Mouse (Mus musculus) liver, adult 2 months (tissue): ENCODE results near the gene Sema6b.

Source experiments
- CTCF ChIP-seq: fragments of 200-500 bp; IDR thresholded peaks from 2 replicates; pipeline ENCODE4 v1.5.1; 2011; ENCODE audit warnings: low read depth, low read length, control low read depth
- POLR2A ChIP-seq: fragments of 200-500 bp; IDR thresholded peaks from 2 replicates; pipeline ENCODE4 v1.6.1; 2011; ENCODE audit warnings: low read length, control low read depth; ENCODE audit not compliant: insufficient read depth; ENCODE audit errors: extremely low read depth

GRCm38 (mm10) chr17:56139355-56139754 lies 788 bp downstream of the Sema6b start:
- TF ChIP-seq POLR2A (no peak), CTCF (no peak)
